Mouse (Mus musculus) fat pad, adult 2 months (tissue): ENCODE results near the gene Morf4l1.
"Not testable (repeated sequence)": the region's sequence is repeated elsewhere in the genome, so short reads cannot be mapped to it uniquely, and the experiment has no call there.

Source experiments
- DNase-seq: peaks from one replicate; pipeline ENCODE4 v3.0.0-alpha.2; 2011; ENCODE audit warnings: low read depth, low spot score; ENCODE audit errors: extremely low read depth

The Morf4l1 gene

DNA sequence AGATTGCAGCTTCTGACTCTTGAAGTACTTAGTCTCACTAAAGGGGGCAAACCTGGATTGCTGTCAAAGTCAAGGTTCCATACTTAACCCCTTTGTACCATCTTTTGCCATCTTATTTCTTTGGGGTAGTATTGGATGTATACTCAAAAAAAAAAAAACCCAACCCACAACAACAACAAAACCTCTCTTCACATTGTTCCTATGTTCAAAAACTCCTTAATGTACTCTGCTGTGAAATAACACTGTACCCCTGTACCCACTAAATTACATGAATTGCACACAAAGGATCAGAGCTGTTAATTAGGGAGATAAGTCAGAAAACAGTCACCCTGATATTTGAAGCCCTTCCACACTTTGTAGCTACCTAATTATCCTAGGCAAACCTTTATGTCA lies 730 bp upstream of the Morf4l1 start:
- DNase-seq, result no peak

DNA sequence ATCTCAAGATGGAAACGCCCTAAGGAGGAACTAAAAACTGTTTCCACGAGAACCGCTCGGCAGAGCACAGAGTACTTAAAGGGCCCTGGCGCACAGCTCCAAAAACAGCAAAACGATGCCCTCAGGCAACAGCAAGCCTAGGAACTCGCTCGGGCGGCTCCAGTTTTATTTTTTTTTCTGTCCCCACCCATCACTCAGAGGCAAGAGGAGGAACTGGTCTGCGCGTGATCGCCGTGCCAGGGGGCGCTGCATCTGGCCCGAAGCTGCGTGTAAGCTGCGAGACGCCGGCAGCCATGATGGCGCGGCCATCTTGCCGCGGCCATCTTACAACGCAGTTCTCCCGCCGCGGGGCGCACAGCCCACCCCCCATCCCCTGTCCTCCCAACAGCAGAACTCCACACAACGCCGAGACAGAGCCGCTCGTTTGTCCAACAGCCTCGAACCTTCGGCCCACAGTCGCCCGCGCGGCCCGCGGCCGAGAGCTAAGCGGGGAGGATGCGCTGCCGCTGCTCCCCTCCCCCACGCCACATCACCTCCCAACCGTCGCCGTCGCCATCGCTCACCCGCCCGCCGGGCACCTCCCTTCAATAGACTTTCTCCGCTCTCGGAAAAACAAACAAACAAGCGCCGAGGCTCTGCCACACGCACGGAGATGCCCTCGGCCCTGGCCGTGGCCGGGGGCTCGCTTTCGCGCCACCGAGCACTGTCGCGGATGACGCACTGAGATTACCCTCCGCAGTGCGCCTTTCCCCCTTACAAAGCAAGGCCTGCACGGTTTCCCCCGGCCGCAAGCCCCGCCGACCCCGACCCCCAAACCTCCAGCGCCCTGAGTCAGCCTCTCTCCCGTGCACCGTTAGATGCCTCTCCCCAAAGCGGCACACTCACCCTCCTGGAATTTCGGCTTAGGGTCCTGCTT lies 665 bp downstream of the Morf4l1 start:
- peak; percentile 88 for DNase-seq

GRCm38 (mm10) chr9:90113151-90113550 lies 1.4 kb downstream of the Morf4l1 start:
- no peak for DNase-seq

DNA sequence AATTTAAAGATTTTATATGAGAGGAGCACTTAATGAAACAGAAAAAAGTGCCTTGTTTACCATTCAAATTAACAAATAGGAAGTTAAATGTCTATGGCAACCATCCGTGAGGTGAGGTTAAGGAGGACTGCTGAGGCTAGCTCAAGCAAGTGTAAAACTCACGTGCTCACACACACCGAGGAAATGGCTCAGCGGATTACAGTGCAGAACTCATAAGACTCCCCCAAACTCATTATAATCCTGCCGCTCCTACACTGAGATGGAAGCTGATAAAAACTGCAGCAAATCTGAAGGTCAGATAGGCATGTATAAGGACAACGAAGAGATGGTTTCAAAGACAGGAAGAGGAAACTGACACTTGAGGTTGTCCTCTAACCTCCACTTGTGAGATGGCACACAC lies 5.2 kb downstream of the Morf4l1 start:
- no peak for DNase-seq

GRCm38 (mm10) chr9:90108272-90108671 lies 6.3 kb downstream of the Morf4l1 start:
- DNase-seq, result no peak

- DNase-seq, result no peak
Observed at GRCm38 (mm10) chr9:90106915-90107314, 7.7 kb downstream of the Morf4l1 start.

GRCm38 (mm10) chr9:90105462-90105861 lies 9.1 kb downstream of the Morf4l1 start:
- DNase-seq, result no peak

DNA sequence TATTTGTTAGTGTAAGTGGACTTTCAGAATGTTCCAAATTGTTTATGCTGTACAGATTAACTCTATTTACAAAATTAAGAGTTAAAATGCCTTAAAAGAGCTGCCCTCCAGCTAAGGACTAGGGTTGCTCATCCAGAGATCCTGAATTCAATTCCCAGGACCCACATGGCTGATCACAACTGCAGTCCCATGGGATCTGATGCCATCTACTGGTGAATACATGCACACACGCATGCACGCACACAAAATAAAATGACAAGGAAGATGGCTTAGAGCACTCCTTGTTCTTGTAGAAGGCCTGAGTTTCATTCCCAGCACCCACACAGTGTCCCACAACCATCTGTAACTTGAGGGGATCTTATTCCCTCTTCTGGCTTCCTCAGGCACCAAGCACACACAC lies 13.8 kb downstream of the Morf4l1 start:
- DNase-seq, result no peak

- no peak for DNase-seq
Observed at GRCm38 (mm10) chr9:90098934-90099333, 15.6 kb downstream of the Morf4l1 start.

DNA sequence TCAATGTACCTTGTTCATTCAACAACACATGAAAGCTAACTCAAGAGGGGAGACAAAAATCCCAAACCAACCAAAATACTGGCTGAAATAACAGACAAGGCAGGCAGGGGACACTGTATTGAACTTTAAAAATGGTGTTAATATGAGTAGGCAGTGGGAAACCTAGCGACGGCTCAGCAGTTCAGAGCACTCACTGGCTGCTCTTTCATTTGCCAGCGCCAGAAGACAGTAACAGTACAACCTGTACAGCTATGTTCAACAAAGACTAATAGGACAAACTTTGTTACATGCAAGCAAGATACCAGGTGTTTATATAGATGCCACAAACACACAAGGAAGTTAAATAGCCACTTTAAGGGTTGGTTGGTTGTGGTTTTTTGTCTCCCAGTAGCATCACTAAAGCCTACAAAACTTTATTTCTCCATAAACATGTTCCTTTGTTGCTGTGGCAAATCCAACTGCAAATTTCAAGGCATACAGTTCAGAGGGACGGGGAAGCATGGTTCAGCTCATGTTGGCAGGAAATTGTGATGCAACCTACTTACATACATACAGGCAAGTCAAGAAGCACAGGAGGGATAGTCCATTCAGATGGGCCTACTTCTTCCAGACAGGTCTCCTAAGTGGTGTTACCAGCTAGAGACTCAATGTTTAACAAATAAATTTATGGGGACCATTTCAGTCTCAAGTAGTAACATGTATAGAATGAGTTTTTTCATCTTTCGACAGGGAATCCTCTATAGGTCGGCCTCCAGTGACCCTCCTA lies 25.1 kb downstream of the Morf4l1 start:
- DNase-seq, result no peak

GRCm38 (mm10) chr9:90087906-90088485 lies 26.6 kb downstream of the Morf4l1 start:
- DNase-seq, result no peak

DNA sequence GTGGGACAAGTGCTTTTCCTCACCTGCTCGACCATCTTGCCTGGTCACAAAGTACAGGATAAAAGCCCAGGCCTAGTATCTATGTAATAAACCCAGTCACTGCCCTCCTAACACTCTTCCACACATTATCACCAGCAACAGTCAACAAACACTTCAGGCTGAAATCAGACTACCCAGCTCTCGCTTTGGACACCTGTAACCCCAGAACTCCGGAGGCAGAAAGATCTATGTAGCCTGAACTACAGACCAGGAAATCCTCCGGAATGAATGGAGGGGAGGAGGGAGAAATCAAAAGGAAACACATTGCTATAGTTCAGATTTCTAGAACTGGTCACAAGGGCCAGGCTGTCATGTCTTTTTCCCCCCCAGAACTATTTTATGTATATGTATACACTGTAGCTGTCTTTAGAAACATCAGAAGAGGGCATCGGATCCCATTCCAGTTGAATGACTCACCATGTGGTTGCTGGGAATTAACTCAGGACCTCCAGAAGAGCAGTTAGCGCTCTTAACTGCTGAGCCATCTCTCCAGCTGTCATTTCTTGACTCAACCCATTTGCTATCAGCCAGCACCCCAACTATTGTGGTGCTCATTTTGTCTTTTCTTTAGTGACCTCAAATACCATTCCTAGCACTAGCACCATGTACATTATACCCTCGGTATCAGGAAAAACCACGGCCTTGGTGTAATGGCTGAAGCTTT lies 29.7 kb downstream of the Morf4l1 start:
- DNase-seq, result no peak

DNA sequence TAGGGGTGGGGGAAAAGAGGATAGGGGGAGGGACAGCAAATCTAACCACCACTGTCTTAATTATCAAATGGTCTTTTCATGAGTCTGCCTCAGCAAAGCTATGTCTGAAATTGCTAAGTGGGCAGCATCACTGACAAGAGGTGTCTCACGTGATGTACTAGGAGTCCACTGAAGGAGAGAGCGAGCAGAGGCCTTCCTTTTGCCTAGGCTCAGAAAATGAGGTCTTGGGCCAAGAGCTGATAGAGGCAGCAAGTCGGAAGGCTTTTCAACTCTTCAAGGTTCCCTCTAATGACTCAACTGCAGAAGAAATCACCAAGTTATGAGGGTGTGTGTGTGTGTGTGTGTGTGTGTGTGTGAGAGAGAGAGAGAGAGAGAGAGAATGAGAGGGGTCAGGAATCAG lies 30.4 kb downstream of the Morf4l1 start:
- DNase-seq, result no peak

GRCm38 (mm10) chr9:90082992-90083391 lies 31.6 kb downstream of the Morf4l1 start:
- no peak for DNase-seq

GRCm38 (mm10) chr9:90081961-90082360 lies 32.6 kb downstream of the Morf4l1 start:
- not testable (repeated sequence) for DNase-seq

- DNase-seq, result no peak
Observed at GRCm38 (mm10) chr9:90076849-90077461, 37.6 kb downstream of the Morf4l1 start.

DNA sequence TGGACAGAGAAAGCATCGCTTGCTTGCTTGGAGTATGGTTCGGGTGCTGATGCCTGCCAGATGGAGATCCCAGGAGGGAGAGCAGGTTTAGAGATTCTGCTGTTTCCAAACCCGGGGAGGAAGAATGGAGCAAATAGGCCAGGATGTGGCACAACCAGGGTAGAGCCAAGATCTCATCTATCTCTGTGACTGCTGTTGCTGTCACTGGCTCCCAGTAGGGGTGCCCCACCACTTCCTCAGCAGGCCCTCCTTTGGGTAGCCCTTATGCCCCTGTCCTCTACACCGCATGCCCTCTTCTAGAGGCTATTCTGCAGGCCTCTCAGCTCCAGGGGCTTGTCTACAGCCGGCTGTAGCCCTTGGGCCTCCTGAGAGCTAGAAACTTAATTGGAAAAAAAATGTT lies 38.4 kb downstream of the Morf4l1 start:
- DNase-seq, result no peak

DNA sequence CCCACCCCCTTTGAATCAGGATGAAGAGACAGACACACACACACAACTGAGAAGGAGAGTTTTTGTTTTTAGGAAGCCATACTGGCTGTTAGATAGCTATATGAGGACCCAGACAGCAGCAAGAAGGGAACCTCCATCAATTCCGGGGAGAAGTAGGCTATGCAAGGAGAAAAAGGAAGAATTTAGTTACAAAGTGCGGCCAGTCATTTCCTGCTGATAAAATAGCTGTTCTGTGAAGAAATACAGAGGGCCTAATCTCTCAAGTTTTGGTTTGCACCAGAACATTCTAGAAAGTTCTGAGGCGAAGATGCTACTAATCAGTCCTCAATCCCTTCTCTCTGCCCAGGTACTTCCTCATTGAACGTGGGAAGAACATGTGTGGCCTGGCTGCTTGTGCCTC lies 39.2 kb downstream of the Morf4l1 start:
- DNase-seq, result no peak

GRCm38 (mm10) chr9:90070174-90070573 lies 44.4 kb downstream of the Morf4l1 start:
- no peak for DNase-seq

GRCm38 (mm10) chr9:90069485-90069884 lies 45.1 kb downstream of the Morf4l1 start:
- no peak for DNase-seq

- no peak for DNase-seq
Observed at GRCm38 (mm10) chr9:90068786-90069185, 45.8 kb downstream of the Morf4l1 start.
